Mouse (Mus musculus): ENCODE data around the gene Ppp1r12b.

Gene Ppp1r12b

DNA sequence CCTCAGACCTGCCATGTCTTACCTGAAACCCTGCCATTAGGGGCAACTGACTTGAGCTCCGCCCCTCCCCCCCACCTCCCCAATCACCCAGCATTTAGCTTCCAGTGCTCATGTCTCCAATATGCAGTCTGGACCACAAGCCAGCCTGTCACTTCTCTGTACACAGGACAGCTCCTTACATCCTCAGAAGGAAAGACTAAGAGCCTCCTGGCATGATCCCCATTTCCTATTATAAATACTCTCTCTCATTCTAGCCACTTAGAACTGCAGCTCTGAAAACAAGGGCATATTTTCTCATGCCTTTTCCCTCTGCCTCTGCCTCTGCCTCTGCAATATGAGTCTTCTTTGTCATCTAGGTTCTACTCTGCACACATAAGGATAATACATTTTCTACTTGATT, 159.7 kb downstream of the Ppp1r12b start:
- DNase-seq (ENCODE audit: low spot score in 2 of 2) = no peak

DNA sequence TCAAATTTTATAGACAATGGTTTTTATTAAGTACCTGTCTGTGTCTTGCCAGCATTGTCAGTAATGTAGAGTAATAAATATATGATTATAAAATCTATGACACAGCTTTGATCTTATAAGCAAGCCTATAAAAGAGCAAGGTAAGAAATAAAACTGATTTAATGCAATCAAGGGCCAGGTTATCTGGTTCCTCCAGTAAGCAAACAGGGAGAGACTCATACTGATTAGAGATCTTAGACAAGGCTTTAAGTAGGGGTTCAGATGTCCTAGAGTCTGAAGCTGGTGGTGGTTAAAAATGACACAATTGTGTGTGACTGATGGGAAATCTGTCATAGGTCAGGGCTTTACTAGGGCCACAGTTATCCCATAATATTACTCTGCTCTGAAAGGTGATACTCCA, 164.3 kb downstream of the Ppp1r12b start:
- DNase-seq (ENCODE audit: low spot score in 2 of 2) = no peak

DNA sequence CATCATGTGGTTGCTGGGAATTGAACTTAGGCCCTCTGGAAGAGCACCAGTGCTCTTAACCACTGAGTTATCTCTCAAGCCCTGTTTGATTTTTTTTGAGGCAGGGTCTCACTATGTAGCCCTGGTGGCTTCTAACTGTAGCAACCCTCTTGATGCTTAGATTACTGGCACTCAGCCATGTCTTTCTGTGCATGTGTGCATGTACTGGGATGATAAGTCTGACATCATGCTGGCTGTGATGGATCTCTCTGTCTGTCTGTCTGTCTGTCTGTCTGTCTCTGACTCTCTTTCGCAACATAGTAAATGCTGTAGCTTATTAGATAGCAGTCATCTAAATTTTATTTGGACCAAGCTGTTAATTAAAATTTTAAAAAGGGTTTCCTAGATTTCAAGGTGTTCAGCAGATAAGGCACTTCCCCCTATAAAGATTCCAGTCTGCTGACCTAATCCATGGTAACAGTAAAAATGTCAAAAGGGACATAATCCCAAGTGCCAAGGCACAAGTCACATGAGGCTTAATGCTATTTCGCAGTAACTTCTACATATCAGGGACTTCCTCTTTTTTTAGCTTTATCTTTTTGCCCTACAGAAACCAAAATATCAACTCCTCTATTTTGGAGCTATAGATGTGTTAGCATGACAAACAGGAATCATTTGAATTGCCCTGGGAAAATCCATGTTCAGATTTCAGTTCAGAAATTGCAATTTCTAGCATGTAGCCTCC, 164.9 kb downstream of the Ppp1r12b start:
- DNase-seq (ENCODE audit: low spot score in 2 of 2) = no peak

DNA sequence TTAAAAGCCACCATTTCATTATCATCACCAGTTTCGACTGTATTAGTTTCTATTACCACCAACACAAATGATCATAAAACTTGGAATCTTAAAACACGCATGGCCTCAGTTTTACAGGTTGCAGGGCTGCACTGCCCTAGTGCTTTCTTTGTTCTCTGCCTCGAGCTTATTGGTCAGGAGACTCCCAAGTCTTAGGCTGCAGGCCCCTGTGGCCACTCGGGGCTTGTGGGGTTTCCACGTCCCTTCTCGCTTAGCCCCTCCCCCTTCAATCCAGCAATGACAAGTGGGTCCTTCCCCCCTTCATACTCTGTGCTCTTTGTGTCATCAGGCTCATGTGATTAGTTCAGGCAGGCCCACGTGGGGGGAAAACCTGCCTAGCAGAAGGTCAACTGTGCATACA, 167.6 kb downstream of the Ppp1r12b start:
- no peak for DNase-seq (ENCODE audit: low spot score in 2 of 2)

DNA sequence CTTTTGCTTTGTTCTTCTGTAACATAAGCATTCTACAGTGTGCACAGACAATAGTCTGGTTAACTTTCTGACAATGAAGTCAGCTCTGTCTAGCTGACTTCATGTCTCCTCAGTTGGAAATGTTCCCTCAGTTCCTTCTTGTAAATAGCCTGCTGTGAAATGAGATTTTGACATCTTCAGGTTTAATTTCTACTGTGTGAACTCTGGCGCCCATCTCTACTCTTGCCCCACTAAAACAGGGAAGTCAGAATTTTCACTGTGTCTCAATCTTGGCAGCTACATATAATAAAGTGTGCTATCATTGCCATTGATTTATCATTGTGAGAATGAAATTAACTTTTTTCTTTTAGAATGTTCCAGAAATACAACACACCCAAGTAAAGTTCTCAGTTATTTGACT, 170.8 kb downstream of the Ppp1r12b start:
- DNase-seq (ENCODE audit: low spot score in 2 of 2) = no peak

DNA sequence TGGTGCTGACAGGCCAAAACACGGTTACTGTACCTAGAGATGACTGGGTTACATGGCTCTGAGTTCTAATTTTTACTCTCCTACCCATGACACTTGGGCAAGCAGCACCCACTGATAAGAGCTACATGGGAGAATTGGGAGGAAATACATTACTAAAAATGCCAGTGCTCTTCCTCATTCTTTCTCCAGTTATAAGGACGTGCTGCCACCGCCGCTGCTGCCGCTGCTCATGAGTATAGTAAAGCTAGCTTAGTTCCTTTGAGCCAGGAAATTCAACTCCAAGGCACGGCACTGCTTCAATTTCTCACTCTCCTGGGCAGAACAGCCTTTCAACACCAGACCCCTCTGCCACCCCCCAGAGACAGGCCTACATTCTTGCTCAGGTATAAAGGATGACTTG, 171.3 kb downstream of the Ppp1r12b start:
- DNase-seq (ENCODE audit: low spot score in 2 of 2) = no peak

DNA sequence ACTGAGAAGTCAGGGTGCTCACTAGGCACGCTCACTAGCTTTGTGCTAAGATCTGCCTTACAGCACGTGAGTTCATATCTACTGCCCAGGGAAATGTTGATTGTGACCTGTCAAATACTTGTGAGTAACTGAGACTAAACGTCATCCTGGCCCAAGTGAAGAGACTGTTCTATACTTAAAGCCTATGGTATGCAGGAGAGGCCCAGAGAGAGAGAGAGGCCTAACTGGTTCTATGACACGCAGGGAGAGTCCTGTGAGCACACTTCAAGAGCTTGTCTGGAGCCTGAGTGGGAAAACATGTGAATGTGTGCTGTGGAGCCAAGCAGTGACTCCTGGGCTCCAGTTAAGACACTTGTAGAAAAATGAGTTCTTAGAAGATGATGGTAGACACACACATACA, 171.8 kb downstream of the Ppp1r12b start:
- no peak for DNase-seq (ENCODE audit: low spot score in 2 of 2)

DNA sequence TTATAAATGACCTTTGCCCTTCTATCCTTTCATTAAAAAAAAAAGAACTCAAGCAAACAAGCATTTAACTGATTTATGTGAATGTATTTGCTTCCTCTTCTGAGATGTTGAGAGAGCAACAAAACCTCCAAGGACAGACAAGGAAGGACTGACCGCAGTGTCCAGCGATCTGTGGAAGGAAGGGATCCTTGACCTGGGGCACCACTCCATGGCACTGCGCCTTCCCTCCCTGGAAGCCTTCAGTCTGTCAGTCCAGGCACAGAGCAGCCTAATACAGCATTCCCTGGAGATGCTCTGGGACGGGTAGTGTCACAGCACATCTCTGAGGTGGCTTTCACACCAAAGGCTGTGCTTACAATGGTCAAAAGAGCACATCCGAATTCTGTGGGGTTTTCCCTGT, 172.9 kb downstream of the Ppp1r12b start:
- no peak for DNase-seq (ENCODE audit: low spot score in 2 of 2)

DNA sequence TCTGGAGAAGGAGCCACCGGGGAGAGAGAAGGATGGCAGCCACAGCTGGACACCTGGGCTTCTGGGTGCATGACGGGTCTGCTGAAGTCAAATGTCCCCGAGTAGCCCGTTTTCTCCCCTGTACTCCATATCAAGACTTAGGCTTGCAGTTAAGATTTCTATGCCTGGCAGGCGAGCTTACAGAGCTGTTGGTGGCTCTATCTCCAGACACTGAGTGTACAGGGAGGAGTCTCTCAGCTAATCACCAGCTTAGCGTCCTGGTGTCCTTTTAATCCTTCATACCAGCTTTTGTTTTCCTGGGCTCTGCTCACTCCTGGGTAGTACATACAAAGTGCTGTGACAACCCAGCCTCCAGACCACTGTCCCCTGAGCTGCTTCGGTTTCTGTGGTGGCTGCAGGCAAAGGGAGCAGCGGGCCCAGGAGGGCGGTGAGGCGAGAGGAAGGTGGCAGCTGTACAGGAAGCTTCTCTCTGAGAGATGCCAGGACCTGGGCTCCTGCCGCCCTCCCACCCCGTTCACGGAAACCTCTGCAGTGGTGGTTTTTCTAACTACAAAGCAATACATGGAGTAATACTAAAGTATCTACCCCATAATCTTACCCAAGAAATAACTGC, 177.7 kb downstream of the Ppp1r12b start:
- no peak for DNase-seq (ENCODE audit: low spot score in 2 of 2)

DNA sequence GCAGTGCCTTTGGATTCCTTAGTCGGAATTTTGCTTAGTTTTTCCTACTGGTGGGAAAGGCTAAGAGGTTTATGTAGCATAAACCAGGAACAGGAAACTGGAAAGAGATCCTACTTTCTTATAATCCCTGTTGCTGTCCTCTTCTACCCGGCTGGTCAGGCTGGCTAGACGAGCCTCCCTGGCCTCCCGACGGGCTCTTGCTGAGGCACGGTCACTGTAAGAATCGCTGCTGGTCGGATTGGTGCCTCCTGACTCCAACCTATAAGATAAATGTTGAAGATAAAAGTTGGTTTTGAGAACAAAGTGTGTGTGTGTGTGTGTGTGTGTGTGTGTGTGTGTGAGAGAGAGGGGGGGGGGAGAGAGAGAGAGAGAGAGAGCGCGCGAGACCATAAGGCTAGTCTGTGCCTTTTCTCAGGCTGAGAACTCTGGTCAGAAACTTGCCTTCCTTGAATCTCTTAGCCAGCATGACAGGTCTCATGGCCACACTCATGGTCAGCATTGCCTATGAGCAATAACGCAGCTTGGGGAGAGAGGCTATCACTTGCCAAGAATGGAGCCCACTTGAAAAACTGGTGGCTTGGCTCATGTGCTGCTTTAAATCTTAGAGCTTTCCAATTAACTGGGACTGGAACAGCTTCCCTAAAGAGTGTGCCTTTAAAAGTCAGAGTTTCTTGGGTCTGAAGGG, 178.4 kb downstream of the Ppp1r12b start:
- no peak for DNase-seq (ENCODE audit: low spot score in 2 of 2)

DNA sequence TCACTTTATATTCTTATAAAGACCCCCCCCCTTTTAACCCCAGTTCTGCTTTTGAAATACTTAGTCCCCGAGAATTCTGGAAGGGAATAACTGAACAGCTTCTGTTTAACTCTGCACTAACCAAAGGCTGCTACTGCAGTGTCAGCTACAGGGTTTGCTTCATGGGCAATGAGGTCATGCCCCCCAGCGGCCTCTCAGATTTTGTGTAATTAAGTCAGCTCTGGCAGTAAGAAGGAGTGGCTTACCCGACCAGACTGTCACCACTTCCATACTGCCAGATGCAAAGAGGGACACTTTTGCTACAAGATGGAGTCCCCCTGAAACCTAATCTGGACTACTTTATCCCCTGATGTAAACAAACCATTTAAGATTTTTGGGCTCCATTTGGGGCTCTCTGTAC, 180.1 kb downstream of the Ppp1r12b start:
- no peak for DNase-seq (ENCODE audit: low spot score in 2 of 2)

DNA sequence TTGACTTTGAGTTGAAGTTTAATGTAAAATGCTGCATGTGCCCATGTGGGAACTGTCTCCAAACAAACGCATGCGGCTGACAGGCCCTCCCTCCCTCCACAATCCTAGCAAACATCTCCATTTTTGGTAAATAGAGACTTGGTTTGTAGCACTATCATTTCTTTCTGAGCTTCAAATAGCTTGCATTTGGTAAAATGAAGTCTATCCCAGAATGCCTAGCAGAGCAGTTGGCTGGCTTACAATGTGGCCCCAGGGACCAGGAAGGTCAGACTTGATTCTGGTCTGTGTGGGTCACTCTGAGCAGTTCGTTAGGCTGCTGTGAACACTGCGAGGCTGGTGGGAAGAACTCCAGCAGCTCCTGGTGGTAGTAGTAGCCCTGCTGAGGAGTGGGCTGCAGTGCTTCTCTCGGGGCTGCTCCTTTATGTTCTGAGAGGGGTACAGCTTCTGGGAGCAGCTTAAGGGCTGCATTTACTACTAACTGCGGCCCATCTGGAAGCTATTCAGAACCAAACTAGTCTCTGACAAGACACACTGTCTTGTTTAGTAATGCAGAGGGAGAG, 180.9 kb downstream of the Ppp1r12b start:
- DNase-seq (ENCODE audit: low spot score in 2 of 2) = no peak

DNA sequence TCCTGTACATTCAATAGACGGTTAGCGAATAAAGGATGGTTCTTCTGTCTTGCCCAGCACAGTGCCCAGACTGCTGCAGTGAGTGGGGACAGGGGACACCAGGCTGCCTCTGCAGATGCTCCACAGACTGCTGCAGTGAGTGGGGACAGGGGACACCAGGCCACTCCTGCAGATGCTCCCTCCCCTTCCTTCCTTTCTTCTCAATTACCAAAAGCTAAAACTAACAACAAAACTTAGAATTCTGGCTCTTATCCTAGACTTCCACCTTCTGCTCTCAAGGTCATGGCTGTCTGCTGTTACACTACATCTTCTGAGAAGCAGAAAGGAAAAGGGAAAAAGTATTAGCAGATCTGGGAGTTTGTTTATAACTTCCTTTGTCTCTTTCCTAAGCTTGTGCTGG, 181.5 kb downstream of the Ppp1r12b start:
- no peak for DNase-seq (ENCODE audit: low spot score in 2 of 2)

DNA sequence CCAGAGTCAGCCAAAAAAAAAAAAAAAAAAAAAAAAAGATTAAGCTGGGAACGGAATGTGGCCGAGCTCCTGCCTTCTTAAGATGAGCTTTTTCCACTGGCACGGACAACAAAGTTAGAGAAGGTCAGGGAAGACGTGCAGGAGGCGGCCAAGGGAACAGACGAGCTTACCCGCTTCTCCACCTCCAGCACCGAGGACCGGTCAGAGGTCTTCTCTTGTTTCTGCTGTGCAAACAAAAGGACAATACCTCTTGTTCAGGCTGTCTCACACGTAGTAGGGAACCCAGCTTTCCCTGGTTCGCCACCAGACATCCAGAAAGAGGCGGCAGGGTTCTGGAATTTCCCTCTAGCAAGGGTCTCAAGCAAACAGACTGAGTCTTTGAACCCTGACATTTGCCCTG, 182.5 kb downstream of the Ppp1r12b start:
- no peak for DNase-seq (ENCODE audit: low spot score in 2 of 2)

DNA sequence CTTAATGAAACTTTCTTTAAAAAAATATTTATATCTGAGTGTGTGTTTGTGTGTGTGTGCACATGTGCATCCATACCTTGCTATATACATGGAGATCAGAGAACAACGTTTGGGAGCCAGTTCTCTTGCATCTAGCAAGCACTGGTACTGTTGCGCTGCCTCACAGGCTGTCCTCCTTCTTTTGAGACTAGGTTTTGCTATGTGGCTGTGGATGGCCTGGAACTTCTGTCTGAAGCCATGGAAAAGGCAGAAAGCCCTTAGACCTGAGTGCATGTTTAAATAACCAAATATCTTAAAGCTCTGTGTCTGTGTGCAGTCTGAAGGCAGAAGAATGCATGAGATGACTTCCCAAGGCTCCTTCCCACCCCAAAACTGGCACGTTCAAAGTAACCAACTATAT, 182.9 kb downstream of the Ppp1r12b start:
- no peak for DNase-seq (ENCODE audit: low spot score in 2 of 2)

DNA sequence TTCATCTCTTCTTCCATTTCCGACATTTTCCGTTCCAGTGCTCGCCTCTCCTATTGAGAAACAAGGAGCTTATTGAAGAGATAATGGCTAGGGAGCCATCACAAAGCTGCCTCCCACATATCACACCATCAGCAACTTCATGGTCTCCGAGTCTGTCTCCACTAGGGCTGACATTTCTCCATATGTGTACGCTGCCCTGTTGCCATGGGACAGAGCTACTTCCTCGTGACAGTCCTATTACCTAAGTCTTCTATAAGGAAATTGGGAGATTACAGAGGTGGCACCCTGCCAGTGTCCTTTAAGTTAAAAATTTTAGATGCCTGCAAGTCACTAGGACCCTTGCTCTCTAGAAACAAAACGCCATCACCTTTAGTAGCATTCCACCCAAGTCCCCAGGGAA, 183.7 kb downstream of the Ppp1r12b start:
- DNase-seq (ENCODE audit: low spot score in 2 of 2) = no peak

DNA sequence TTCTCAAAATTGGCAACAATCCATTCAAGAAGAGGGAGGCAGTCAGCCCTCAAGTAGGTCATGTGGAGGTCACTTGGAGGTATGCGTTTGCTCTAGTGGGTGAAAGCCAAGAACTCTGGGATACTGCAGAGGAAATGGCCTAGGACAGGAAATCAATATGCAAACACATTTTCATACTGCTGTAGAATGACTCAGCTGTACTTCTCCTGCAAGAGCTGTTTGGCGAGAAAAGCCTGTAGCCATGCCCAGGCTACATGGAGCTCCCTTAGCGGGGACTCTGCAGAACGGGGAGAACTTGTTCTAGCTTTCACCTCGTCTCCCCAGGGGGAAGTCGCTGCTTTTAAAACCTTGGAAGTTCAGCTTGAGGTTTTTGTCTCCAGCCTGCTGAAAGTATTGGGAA, 184.4 kb downstream of the Ppp1r12b start:
- DNase-seq (ENCODE audit: low spot score in 2 of 2) = no peak

DNA sequence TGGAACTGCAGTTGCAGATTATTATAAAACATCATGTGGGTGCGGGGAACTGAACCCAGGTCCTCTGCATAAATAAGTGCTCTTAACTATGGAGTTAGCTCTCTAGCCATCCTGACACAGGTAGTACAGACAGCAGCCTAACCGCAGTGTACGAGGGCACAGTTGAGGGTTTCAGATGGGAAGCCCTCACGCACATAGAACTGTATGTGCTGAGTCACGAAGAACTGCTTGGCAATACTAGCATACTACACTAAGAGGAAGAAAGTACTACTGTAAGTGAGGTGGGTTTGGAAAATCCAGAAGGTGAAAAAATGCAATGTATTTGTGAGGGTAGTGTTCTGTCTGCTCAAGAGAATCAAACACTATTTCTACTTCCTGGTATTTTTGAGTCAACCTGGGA, 185.4 kb downstream of the Ppp1r12b start:
- DNase-seq (ENCODE audit: low spot score in 2 of 2) = no peak

DNA sequence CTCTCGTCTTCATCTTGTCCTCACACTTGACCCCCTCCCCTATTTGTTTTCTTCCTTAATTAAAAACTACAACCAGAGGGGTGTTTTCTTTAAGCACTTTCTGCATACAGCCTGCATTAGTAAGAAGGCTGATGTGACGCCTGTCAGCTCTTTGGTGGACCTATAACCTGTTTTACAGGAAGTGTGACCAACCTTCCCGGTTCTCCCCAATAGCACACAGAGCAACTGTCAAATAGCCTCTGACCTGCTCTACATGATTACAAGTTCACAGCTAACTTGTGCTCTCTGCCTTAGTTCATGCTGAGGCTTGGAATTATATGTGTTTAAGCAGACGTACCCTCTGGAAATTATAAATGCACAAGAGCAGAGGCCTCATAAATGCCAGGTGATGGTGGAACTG, 189.3 kb downstream of the Ppp1r12b start:
- DNase-seq (ENCODE audit: low spot score in 2 of 2) = no peak

DNA sequence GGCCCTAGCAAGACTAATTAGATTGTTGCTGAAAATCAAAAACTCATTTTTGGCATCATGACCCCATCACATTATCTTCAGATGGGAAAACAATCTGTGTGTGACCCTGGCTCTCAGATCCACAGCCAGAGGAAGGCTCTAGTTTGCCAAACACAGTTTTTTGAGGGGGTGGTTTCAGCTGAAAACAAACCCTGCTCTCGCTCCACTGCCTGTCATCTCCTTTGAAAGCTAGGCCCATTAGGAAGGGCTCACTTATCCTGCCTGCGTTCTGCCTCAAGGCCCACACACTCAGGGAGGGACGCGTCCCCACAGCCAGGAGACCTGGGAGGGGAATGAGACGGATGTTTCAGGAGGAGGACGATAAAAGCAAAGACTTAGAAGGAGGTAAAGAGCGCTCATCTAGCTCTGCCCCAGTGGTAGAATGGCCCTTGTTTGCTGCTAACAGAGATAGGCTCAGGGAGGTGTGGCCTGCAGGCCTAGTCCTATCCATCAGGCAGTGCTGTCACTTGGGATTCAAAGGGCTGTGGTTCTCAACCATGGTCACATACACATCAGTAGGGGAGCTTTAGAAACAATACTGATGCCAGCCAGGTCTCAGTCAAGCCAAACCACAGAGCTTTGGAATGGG, 190.8 kb downstream of the Ppp1r12b start:
- DNase-seq (ENCODE audit: low spot score in 2 of 2) = no peak

DNA sequence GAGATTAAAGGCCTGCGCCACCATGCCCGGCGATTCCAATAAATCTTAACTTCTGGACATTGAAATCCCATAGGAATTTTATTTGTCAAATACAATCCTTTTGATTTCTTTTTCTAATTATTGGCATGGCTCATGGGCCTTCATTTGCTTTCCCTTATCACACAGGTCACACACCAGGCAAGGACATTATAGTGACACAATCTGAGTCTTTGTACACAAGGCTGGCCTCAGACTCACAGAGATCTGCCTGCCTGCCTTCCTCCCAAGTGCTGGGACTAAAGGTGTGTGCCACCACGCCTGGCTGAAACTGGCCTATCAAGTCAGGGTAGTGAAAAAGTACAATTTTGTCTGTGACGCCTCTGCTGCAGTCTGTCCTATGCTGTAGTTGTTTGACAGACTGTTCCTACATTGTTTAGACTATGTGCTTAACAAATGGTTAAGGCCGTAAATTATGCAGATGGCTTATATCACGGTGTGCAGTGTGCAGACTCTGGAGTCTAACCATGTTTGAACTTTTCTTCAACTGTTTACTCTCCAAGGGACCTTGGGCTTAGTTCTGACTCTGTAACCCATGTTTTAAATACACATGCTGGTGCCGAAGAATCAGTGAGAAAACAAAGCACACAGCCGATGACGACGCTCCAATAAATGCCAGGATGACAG, 191.8 kb downstream of the Ppp1r12b start:
- DNase-seq (ENCODE audit: low spot score in 2 of 2) = no peak

DNA sequence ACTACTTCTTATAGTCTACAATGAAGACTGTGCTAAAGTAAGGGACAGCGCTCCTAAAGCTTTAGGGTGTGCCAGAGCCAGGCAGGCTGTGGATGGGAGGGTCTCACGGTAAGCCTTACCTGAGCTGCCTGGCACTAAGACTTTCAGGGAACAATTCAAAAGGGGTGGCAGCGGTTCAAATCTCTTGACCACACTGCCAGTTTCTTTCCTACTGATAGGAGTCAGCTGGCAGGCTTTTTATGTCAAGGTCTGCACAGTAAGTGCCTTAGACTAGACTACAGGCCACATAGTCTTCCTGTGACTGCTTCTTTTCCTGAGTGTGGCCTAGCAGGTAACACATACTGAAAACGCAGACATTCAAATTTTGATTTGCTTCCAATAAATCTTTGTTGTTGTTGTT, 192.5 kb downstream of the Ppp1r12b start:
- no peak for DNase-seq (ENCODE audit: low spot score in 2 of 2)

Data from spleen, postnatal 14 days (tissue).